Mouse (Mus musculus): ENCODE measurements around the gene Gm36028. TPM values are rescaled to one million over a fixed set of nuclear protein-coding genes. Genes with fewer than 3 reads are reported as not detected.

Gm36028 gene
- polyA plus RNA-seq, 1 experiment = 0.25 TPM

GRCm38 (mm10) chr16:37856327-37856726 lies 4.6 kb downstream of the Gm36028 start:
- DNase-seq (ENCODE audit: low read depth) = no peak
- TF ChIP-seq POLR2A (IDR thresholded peaks at IDR 0.05; ENCODE audit: borderline replicate concordance, extremely low read depth, insufficient read depth, insufficient read length, poor library complexity, severe bottlenecking) = no peak

- DNase-seq (ENCODE audit: low read depth) = no peak
- TF ChIP-seq CTCF (IDR thresholded peaks at IDR 0.05; ENCODE audit: borderline replicate concordance, extremely low read depth, insufficient read depth, insufficient read length) (no peak), POLR2A (IDR thresholded peaks at IDR 0.05; ENCODE audit: borderline replicate concordance, extremely low read depth, insufficient read depth, insufficient read length, poor library complexity, severe bottlenecking) (no peak)
Measured at GRCm38 (mm10) chr16:37855583-37855982, 5.4 kb downstream of the Gm36028 start.

GRCm38 (mm10) chr16:37854593-37854992 lies 6.4 kb downstream of the Gm36028 start:
- TF ChIP-seq POLR2A (IDR thresholded peaks at IDR 0.05; ENCODE audit: borderline replicate concordance, extremely low read depth, insufficient read depth, insufficient read length, poor library complexity, severe bottlenecking) (no peak), CTCF (IDR thresholded peaks at IDR 0.05; ENCODE audit: borderline replicate concordance, extremely low read depth, insufficient read depth, insufficient read length) (no peak)
- no peak for DNase-seq (ENCODE audit: low read depth)

- no peak for DNase-seq (ENCODE audit: low read depth)
- TF ChIP-seq CTCF (IDR thresholded peaks at IDR 0.05; ENCODE audit: borderline replicate concordance, extremely low read depth, insufficient read depth, insufficient read length) = no peak
- no peak for TF ChIP-seq POLR2A (IDR thresholded peaks at IDR 0.05; ENCODE audit: borderline replicate concordance, extremely low read depth, insufficient read depth, insufficient read length, poor library complexity, severe bottlenecking)
Measured at GRCm38 (mm10) chr16:37854054-37854453, 6.9 kb downstream of the Gm36028 start.

GRCm38 (mm10) chr16:37853279-37853678 lies 7.7 kb downstream of the Gm36028 start:
- peak; percentile 67 for DNase-seq (ENCODE audit: low read depth)
- no peak for TF ChIP-seq CTCF (IDR thresholded peaks at IDR 0.05; ENCODE audit: borderline replicate concordance, extremely low read depth, insufficient read depth, insufficient read length)
- no peak for TF ChIP-seq POLR2A (IDR thresholded peaks at IDR 0.05; ENCODE audit: borderline replicate concordance, extremely low read depth, insufficient read depth, insufficient read length, poor library complexity, severe bottlenecking)

- TF ChIP-seq CTCF (IDR thresholded peaks at IDR 0.05; ENCODE audit: borderline replicate concordance, extremely low read depth, insufficient read depth, insufficient read length) = no peak
- no peak for TF ChIP-seq POLR2A (IDR thresholded peaks at IDR 0.05; ENCODE audit: borderline replicate concordance, extremely low read depth, insufficient read depth, insufficient read length, poor library complexity, severe bottlenecking)
Measured at GRCm38 (mm10) chr16:37851366-37851765, 9.6 kb downstream of the Gm36028 start.

GRCm38 (mm10) chr16:37847081-37847480 lies 13.9 kb downstream of the Gm36028 start:
- TF ChIP-seq CTCF (IDR thresholded peaks at IDR 0.05; ENCODE audit: borderline replicate concordance, extremely low read depth, insufficient read depth, insufficient read length) (no peak), POLR2A (IDR thresholded peaks at IDR 0.05; ENCODE audit: borderline replicate concordance, extremely low read depth, insufficient read depth, insufficient read length, poor library complexity, severe bottlenecking) (no peak)
- DNase-seq (ENCODE audit: low read depth) = no peak

More at GRCm38 (mm10) chr16:37851366-37851765, 9.6 kb downstream of the Gm36028 start:
- DNase-seq (ENCODE audit: low read depth) = no peak

- TF ChIP-seq POLR2A (IDR thresholded peaks at IDR 0.05; ENCODE audit: borderline replicate concordance, extremely low read depth, insufficient read depth, insufficient read length, poor library complexity, severe bottlenecking) = no peak
- no peak for TF ChIP-seq CTCF (IDR thresholded peaks at IDR 0.05; ENCODE audit: borderline replicate concordance, extremely low read depth, insufficient read depth, insufficient read length)
- DNase-seq (ENCODE audit: low read depth) = no peak
Measured at GRCm38 (mm10) chr16:37845202-37845925, 15.6 kb downstream of the Gm36028 start.

GRCm38 (mm10) chr16:37843740-37844139 lies 17.2 kb downstream of the Gm36028 start:
- TF ChIP-seq POLR2A (IDR thresholded peaks at IDR 0.05; ENCODE audit: borderline replicate concordance, extremely low read depth, insufficient read depth, insufficient read length, poor library complexity, severe bottlenecking) (no peak), CTCF (IDR thresholded peaks at IDR 0.05; ENCODE audit: borderline replicate concordance, extremely low read depth, insufficient read depth, insufficient read length) (no peak)
- DNase-seq (ENCODE audit: low read depth) = no peak

- TF ChIP-seq CTCF (IDR thresholded peaks at IDR 0.05; ENCODE audit: borderline replicate concordance, extremely low read depth, insufficient read depth, insufficient read length) (no peak), POLR2A (IDR thresholded peaks at IDR 0.05; ENCODE audit: borderline replicate concordance, extremely low read depth, insufficient read depth, insufficient read length, poor library complexity, severe bottlenecking) (no peak)
- DNase-seq (ENCODE audit: low read depth) = no peak
Measured at GRCm38 (mm10) chr16:37842439-37842838, 18.5 kb downstream of the Gm36028 start.

- DNase-seq (ENCODE audit: low read depth) = no peak
- TF ChIP-seq POLR2A (IDR thresholded peaks at IDR 0.05; ENCODE audit: borderline replicate concordance, extremely low read depth, insufficient read depth, insufficient read length, poor library complexity, severe bottlenecking) (no peak), CTCF (IDR thresholded peaks at IDR 0.05; ENCODE audit: borderline replicate concordance, extremely low read depth, insufficient read depth, insufficient read length) (no peak)
Measured at GRCm38 (mm10) chr16:37837571-37837970, 23.4 kb downstream of the Gm36028 start.

- DNase-seq (ENCODE audit: low read depth) = no peak
- TF ChIP-seq CTCF (IDR thresholded peaks at IDR 0.05; ENCODE audit: borderline replicate concordance, extremely low read depth, insufficient read depth, insufficient read length) (no peak), POLR2A (IDR thresholded peaks at IDR 0.05; ENCODE audit: borderline replicate concordance, extremely low read depth, insufficient read depth, insufficient read length, poor library complexity, severe bottlenecking) (no peak)
Measured at GRCm38 (mm10) chr16:37831041-37831440, 29.9 kb downstream of the Gm36028 start.
